Mouse (Mus musculus) thymus, adult 2 months (tissue): ENCODE data around the gene Creb3l2. TPM values are rescaled to one million over a fixed set of nuclear protein-coding genes. Genes with fewer than 3 reads are reported as not detected.

Experiments
- DNase-seq: peaks from one replicate; pipeline ENCODE4 v3.0.0; 2021
- H3K27ac ChIP-seq: fragments of 200-500 bp; 2 replicates; pipeline ENCODE4 v1.5.1; 2012; ENCODE audit warnings: low read length, control low read depth; ENCODE audit not compliant: control insufficient read depth, insufficient read depth
- H3K27me3 ChIP-seq: fragments of 200-500 bp; 2 replicates; pipeline ENCODE4 v1.6.1; 2012; ENCODE audit warnings: mild to moderate bottlenecking, low read length, moderate library complexity, mixed read lengths; ENCODE audit not compliant: control insufficient read depth, insufficient read depth
- H3K36me3 ChIP-seq: fragments of 200-500 bp; 2 replicates; pipeline ENCODE4 v1.6.1; 2012; ENCODE audit warnings: mild to moderate bottlenecking, low read length, moderate library complexity; ENCODE audit not compliant: control insufficient read depth, insufficient read depth
- H3K4me1 ChIP-seq: fragments of 200-500 bp; replicated peaks from 2 replicates; pipeline ENCODE4 v1.6.1; 2012; ENCODE audit warnings: low read length; ENCODE audit not compliant: control insufficient read depth, insufficient read depth
- H3K4me3 ChIP-seq: fragments of 200-500 bp; 2 replicates; pipeline ENCODE4 v1.5.1; 2012; ENCODE audit warnings: mild to moderate bottlenecking, low read length, control low read depth, moderate library complexity; ENCODE audit not compliant: control insufficient read depth, insufficient read depth
- CTCF ChIP-seq: fragments of 200-500 bp; IDR thresholded peaks from 2 replicates; pipeline ENCODE4 v1.5.1; 2012; ENCODE audit warnings: mild to moderate bottlenecking, control low read depth, low read length, moderate library complexity, borderline replicate concordance; ENCODE audit not compliant: control insufficient read depth, poor library complexity, insufficient read depth; ENCODE audit errors: extremely low read depth
- POLR2A ChIP-seq: fragments of 200-500 bp; IDR thresholded peaks from 2 replicates; pipeline ENCODE4 v1.6.1; 2012; ENCODE audit warnings: mild to moderate bottlenecking, low read length, control low read depth, moderate library complexity; ENCODE audit not compliant: control insufficient read depth, poor library complexity, insufficient read depth; ENCODE audit errors: extremely low read depth
- WGBS: fragments of 180-500 bp; shearing (Covaris S2); methylation state at CpG from one replicate; pipeline ENCODE4 v1.1.7; 2018; 5-methylcytosine and 5-hydroxymethylcytosine counted together
- polyA plus RNA-seq: library from polyadenylated mRNA; depleted of rRNA; stranded (reverse); fragments of >200 nt; gene quantifications from 2 replicates; pipeline ENCODE4 v1.2.3, GENCODE M21; 2012

Creb3l2 gene
- polyA plus RNA-seq, 1 experiment = 9.9 TPM

DNA sequence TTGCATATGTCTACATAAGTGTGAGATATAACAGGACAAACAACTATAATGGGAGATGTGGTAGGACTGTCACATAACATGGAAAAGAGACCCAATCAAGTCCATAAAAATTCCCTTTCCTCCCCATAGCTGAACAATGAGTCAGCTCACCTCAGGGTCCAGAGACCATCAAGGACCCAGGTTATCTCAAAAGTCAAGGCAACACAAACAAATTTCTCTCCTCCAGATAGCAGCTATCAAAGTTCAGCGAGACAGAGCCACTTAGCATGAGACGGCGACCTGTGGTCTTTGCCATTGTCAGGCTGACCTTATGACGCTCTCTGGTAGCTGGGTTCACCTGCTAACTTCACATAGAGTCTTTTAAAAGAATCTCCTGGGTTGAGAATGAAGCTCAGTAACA is 44.7 kb downstream of the Creb3l2 start:
- 94% methylated on average over 4 of the region's 4 CpGs for WGBS

GRCm38 (mm10) chr6:37396127-37396526 is 45.8 kb downstream of the Creb3l2 start:
- no peak for DNase-seq
- H3K4me3 ChIP-seq = no peak overlapping the region
- no peaks in the 10 kb centered on the region for H3K27me3 ChIP-seq
- 89% methylated on average over 4 of the region's 4 CpGs for WGBS
- 0 out of 2 replicates have a peak, but pooled peaks cover 3% of the 10 kb centered on the region for H3K4me1 ChIP-seq
- H3K36me3 ChIP-seq = no peaks in the 10 kb centered on the region
- no peak for TF ChIP-seq POLR2A
- TF ChIP-seq CTCF = no peak
- H3K27ac ChIP-seq = no peak overlapping the region

More for the DNA sequence above, 44.7 kb downstream of the Creb3l2 start:
- TF ChIP-seq CTCF = no peak
- TF ChIP-seq POLR2A = no peak
- Histone ChIP-seq H3K27me3 (no peaks in the 10 kb centered on the region), H3K4me1 (0 out of 2 replicates have a peak, but pooled peaks cover 3% of the 10 kb centered on the region), H3K36me3 (no peaks in the 10 kb centered on the region), H3K27ac (no peak overlapping the region), H3K4me3 (no peak overlapping the region)
- no peak for DNase-seq

- Histone ChIP-seq H3K36me3 (no peaks in the 10 kb centered on the region), H3K4me3 (no peak overlapping the region), H3K27me3 (no peaks in the 10 kb centered on the region), H3K27ac (no peak overlapping the region), H3K4me1 (no peaks in the 10 kb centered on the region)
- TF ChIP-seq CTCF = no peak
- TF ChIP-seq POLR2A = no peak
- no peak for DNase-seq
- 90% methylated on average over 6 of the region's 6 CpGs for WGBS
Measured at GRCm38 (mm10) chr6:37393263-37393662, 48.7 kb downstream of the Creb3l2 start.

GRCm38 (mm10) chr6:37392262-37392661 is 49.7 kb downstream of the Creb3l2 start:
- Histone ChIP-seq H3K36me3 (no peaks in the 10 kb centered on the region), H3K4me1 (no peaks in the 10 kb centered on the region), H3K4me3 (no peak overlapping the region), H3K27me3 (no peaks in the 10 kb centered on the region), H3K27ac (no peak overlapping the region)
- no peak for DNase-seq
- no peak for TF ChIP-seq CTCF
- no peak for TF ChIP-seq POLR2A
- whole genome bisulfite sequencing = 97% methylated on average over 6 of the region's 6 CpGs

DNA sequence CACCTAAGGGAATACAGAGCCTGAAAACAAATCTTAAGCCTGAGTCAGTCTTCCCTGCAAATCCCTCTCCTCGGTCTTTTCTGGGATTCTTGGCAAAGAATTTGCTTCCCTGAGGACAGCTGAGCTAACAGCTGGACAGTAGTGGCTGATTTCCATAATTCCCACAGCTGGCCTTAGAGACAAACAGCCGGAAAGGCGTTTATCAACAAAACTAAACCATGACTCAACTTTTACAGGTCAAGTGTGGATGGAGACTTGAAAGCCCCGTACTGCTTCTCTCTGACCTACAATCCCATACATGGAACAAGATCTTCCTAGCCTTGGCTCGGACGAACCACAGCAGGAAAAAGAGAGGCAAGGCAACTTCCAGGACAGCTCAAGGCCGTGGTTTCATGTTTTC is 50.6 kb downstream of the Creb3l2 start:
- TF ChIP-seq CTCF (no peak), POLR2A (no peak)
- no peak for DNase-seq
- Histone ChIP-seq H3K4me3 (no peak overlapping the region), H3K27me3 (no peaks in the 10 kb centered on the region), H3K4me1 (no peaks in the 10 kb centered on the region), H3K36me3 (no peaks in the 10 kb centered on the region), H3K27ac (no peak overlapping the region)
- WGBS = 95% methylated on average over 7 of the region's 7 CpGs

GRCm38 (mm10) chr6:37388960-37389359 is 53.0 kb downstream of the Creb3l2 start:
- DNase-seq = no peak
- 93% methylated on average over 8 of the region's 8 CpGs for WGBS
- Histone ChIP-seq H3K27me3 (no peaks in the 10 kb centered on the region), H3K4me3 (no peak overlapping the region), H3K4me1 (no peaks in the 10 kb centered on the region), H3K27ac (no peak overlapping the region), H3K36me3 (no peaks in the 10 kb centered on the region)
- TF ChIP-seq CTCF (no peak), POLR2A (no peak)

DNA sequence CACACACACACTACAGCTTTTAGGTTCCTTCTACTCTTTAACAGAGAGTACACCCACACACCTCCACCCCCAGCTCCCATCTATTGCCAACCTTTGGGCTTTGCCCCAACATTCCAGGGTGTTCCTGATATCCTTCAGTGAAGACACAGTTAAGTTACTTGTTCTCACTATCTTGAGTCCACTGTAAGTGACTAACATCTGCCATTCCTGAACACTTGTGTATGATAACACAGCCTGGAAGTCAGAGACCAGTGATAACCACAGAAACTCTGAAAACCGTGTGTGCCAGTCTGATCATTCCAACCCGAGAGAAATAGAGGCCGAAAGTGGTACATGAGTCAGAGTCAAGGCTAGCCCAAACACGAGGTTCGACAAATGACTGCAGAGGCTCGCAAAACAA is 53.4 kb downstream of the Creb3l2 start:
- 94% methylated on average over 6 of the region's 6 CpGs for WGBS
- no peaks in the 10 kb centered on the region for H3K4me1 ChIP-seq
- TF ChIP-seq CTCF = no peak
- TF ChIP-seq POLR2A = no peak
- H3K4me3 ChIP-seq = no peak overlapping the region
- no peak overlapping the region for H3K27ac ChIP-seq
- DNase-seq = no peak
- no peaks in the 10 kb centered on the region for H3K36me3 ChIP-seq
- H3K27me3 ChIP-seq = no peaks in the 10 kb centered on the region
